Mouse (Mus musculus) G1E-ER4 (cell line): ENCODE results near the gene Ptpre. TPM values are rescaled to one million over a fixed set of nuclear protein-coding genes. Genes with fewer than 3 reads are reported as not detected.

Source experiments
- GATA1 ChIP-seq: IDR thresholded peaks from one replicate; pipeline ENCODE4 v1.8.0; 2012; ENCODE audit warnings: low read length, inconsistent platforms
- polyA plus RNA-seq: library from polyadenylated mRNA; stranded (reverse); fragments of >175 nt; gene quantifications from 2 replicates; pipeline ENCODE4 v1.2.3, GENCODE M21; 2012

Gene Ptpre
- polyA plus RNA-seq, 1 experiment, result 23.2 TPM

- TF ChIP-seq GATA1, result no peak
These were observed 197.8 kb downstream of the Ptpre start for GRCm38 (mm10) chr7:135734911-135735646.

Other genes with a start within 250 kb of the Ptpre start
- gene Foxi2, start 127.2 kb upstream of the Ptpre start, polyA plus RNA-seq, result not detected in 2 replicates
- not detected in 2 replicates for gene Clrn3, start 8.8 kb upstream of the Ptpre start, polyA plus RNA-seq
- gene Mki67, start 178.9 kb downstream of the Ptpre start, polyA plus RNA-seq, result 14.9 and 22.2 TPM in 2 replicates